Mouse (Mus musculus): ENCODE measurements around the gene Lhx4.

Lhx4 gene

GRCm38 (mm10) chr1:155751484-155752255 is at the start of gene Lhx4:
Gene Lhx4, minus strand, starts transcription at chr1:155751684.
- DNase-seq (ENCODE audit: low spot score in 2 of 2), result no peak

GRCm38 (mm10) chr1:155798000-155798399 is 46.5 kb upstream of the Lhx4 start:
- no peak for DNase-seq (ENCODE audit: low spot score in 2 of 2)

GRCm38 (mm10) chr1:155797425-155797824 is 45.9 kb upstream of the Lhx4 start:
- no peak for DNase-seq (ENCODE audit: low spot score in 2 of 2)

- DNase-seq (ENCODE audit: low spot score in 2 of 2), result no peak
Observed at GRCm38 (mm10) chr1:155796757-155797405, 45.4 kb upstream of the Lhx4 start.

- no peak for DNase-seq (ENCODE audit: low spot score in 2 of 2)
Observed at GRCm38 (mm10) chr1:155795791-155796233, 44.3 kb upstream of the Lhx4 start.

GRCm38 (mm10) chr1:155794855-155795254 is 43.4 kb upstream of the Lhx4 start:
- DNase-seq (ENCODE audit: low spot score in 2 of 2), result no peak

- no peak for DNase-seq (ENCODE audit: low spot score in 2 of 2)
Observed at GRCm38 (mm10) chr1:155791919-155792318, 40.4 kb upstream of the Lhx4 start.

GRCm38 (mm10) chr1:155790111-155790974 is 38.9 kb upstream of the Lhx4 start:
- DNase-seq (ENCODE audit: low spot score in 2 of 2), result no peak

GRCm38 (mm10) chr1:155785886-155786285 is 34.4 kb upstream of the Lhx4 start:
- no peak for DNase-seq (ENCODE audit: low spot score in 2 of 2)

GRCm38 (mm10) chr1:155784343-155785205 is 33.1 kb upstream of the Lhx4 start:
- peak in 1 of 2 experiments; percentile 36 for DNase-seq (ENCODE audit: low spot score in 2 of 2)

GRCm38 (mm10) chr1:155782382-155782781 is 30.9 kb upstream of the Lhx4 start:
- no peak for DNase-seq (ENCODE audit: low spot score in 2 of 2)

- DNase-seq (ENCODE audit: low spot score in 2 of 2), result no peak
Observed at GRCm38 (mm10) chr1:155777641-155778625, 26.4 kb upstream of the Lhx4 start.

- no peak for DNase-seq (ENCODE audit: low spot score in 2 of 2)
Observed at GRCm38 (mm10) chr1:155759167-155759566, 7.7 kb upstream of the Lhx4 start.

- no peak for DNase-seq (ENCODE audit: low spot score in 2 of 2)
Observed at GRCm38 (mm10) chr1:155758711-155759110, 7.2 kb upstream of the Lhx4 start.

- DNase-seq (ENCODE audit: low spot score in 2 of 2), result no peak
Observed at GRCm38 (mm10) chr1:155757621-155758020, 6.1 kb upstream of the Lhx4 start.

GRCm38 (mm10) chr1:155753411-155753810 is 1.9 kb upstream of the Lhx4 start:
- DNase-seq (ENCODE audit: low spot score in 2 of 2), result no peak

GRCm38 (mm10) chr1:155750517-155751178 is 836 bp downstream of the Lhx4 start:
- no peak for DNase-seq (ENCODE audit: low spot score in 2 of 2)

GRCm38 (mm10) chr1:155747911-155748310 is 3.6 kb downstream of the Lhx4 start:
- no peak for DNase-seq (ENCODE audit: low spot score in 2 of 2)

GRCm38 (mm10) chr1:155747011-155747410 is 4.5 kb downstream of the Lhx4 start:
- no peak for DNase-seq (ENCODE audit: low spot score in 2 of 2)

All from frontal cortex, postnatal 14 days (tissue).